Mouse (Mus musculus): ENCODE data around the gene Mtif3. TPM values are rescaled to one million over a fixed set of nuclear protein-coding genes. Genes with fewer than 3 reads are reported as not detected.

The Mtif3 gene
- polyA plus RNA-seq, 1 experiment from 2014 or later, result 23.4 TPM

- H3K9ac ChIP-seq, result no peak overlapping the region
- no peak overlapping the region for H3K27ac ChIP-seq
- H3K9me3 ChIP-seq (replicated peaks), result no peaks in the 10 kb centered on the region
- no peak for ATAC-seq
- no peak overlapping the region for H3K4me3 ChIP-seq
- no peak overlapping the region for H3K4me2 ChIP-seq
- no peaks in the 10 kb centered on the region for H3K36me3 ChIP-seq (ENCODE audit: poor library complexity, severe bottlenecking)
- H3K4me1 ChIP-seq, result no peaks in the 10 kb centered on the region
- WGBS, result 53% methylated on average over 11 of the region's 11 CpGs
- peaks cover 22% of the 10 kb centered on the region for H3K27me3 ChIP-seq
These were observed 55.0 kb downstream of the Mtif3 start for GRCm38 (mm10) chr5:146908629-146909028.

DNA sequence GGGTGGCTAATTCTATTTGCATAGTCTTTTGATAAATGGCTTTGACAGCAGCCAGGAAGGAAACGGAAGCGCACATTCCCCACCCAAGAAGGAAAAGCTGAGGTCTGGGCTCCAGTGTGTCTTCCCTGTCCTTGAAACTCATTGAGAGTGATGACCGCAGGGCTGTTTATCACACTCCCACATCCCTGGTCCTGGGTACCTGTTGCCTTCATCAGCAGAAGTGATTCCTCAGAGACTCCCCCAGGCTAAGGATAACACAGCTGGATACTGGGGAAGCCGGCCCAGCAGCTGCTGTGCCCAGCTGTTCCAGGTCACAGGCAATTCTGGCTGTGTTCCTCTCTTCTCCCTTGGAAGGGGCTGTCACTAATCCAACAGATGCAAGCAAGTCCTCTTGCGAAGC is 56.1 kb downstream of the Mtif3 start:
- Histone ChIP-seq H3K9ac (no peak overlapping the region), H3K36me3 (ENCODE audit: poor library complexity, severe bottlenecking) (no peaks in the 10 kb centered on the region), H3K4me1 (no peaks in the 10 kb centered on the region), H3K9me3 (replicated peaks) (no peaks in the 10 kb centered on the region), H3K27ac (no peak overlapping the region), H3K4me3 (no peak overlapping the region), H3K4me2 (no peak overlapping the region), H3K27me3 (peaks cover 20% of the 10 kb centered on the region)
- ATAC-seq, result no peak
- WGBS, result 63% methylated on average over 5 of the region's 5 CpGs

DNA sequence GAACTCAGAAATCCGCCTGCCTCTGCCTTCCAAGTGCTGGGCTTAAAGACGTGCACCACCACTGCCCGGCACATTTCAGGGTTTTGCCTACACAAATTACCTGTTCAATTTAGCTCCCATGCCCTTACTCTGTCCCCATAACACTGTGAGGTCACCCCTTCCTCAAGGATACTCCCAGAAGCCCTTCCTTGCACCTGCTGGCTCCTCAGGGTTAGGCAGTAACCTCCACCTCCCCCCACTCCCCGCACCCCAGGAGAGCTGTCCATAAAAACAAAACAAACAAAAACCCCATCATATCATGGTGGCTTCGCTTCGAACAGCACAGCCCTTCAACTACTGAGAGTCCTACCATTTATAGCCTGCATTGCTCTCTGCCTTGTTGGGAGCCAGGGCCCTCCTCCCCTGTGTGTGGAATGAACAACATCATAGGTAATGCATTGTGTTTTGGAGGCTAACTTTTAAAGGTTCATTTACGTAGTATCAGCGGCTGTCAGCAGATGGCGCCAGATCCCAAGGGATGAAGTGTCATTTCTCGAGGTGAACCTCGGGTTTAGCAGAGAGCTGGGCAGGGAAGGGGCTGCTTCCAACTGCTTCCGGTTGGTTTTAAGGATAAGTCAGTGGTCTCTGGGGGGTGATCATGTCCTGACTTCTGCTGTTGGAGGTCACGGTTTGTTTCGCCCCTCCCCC is 58.0 kb downstream of the Mtif3 start:
- Histone ChIP-seq H3K27ac (no peak overlapping the region), H3K4me3 (no peak overlapping the region; the same call in 1 of the 2 replicates), H3K4me1 (no peaks in the 10 kb centered on the region), H3K36me3 (ENCODE audit: poor library complexity, severe bottlenecking) (no peaks in the 10 kb centered on the region), H3K9me3 (replicated peaks) (no peaks in the 10 kb centered on the region), H3K9ac (no peak overlapping the region), H3K4me2 (peak overlapping the region; percentile 41), H3K27me3 (peaks cover 10% of the 10 kb centered on the region; the same call in 1 of the 2 replicates)
- peak; percentile 68 for ATAC-seq
- 30% methylated on average over 14 of the region's 14 CpGs for WGBS

DNA sequence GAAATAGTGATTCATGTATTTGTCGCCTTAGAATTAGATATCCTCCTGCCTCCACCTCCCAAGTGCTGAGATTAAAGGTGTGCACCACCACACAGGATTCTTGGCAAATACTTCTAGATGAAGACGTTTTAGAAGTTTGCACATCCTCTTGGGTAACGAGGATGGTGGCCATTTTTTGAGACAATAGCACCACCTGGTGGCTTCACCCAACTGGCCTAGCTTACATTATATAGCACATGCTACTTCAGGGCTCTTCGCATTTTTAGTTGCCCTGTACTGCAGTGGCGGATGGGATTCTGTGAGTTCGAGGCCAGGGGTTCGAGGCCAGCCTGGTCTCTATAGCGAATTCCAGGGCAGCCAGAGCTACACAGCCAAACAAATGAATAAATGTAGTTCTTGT is 59.2 kb downstream of the Mtif3 start:
- Histone ChIP-seq H3K4me1 (no peaks in the 10 kb centered on the region), H3K36me3 (ENCODE audit: poor library complexity, severe bottlenecking) (no peaks in the 10 kb centered on the region), H3K27ac (no peak overlapping the region), H3K9me3 (replicated peaks) (no peaks in the 10 kb centered on the region; the same call in 1 of the 2 replicates), H3K4me2 (no peak overlapping the region), H3K4me3 (no peak overlapping the region), H3K27me3 (peaks cover 10% of the 10 kb centered on the region; the same call in 1 of the 2 replicates), H3K9ac (no peak overlapping the region)
- WGBS, result 37% methylated on average over 8 of the region's 8 CpGs
- peak; percentile 72 for ATAC-seq

Other genes with a start within 250 kb of the Mtif3 start
- 11.0 and 13.5 TPM in 2 replicates for gene Usp12, start 168.8 kb downstream of the Mtif3 start, polyA plus RNA-seq (2015; fragmentation: Nextera tagmentation; extraction: Ambion mirVana)
- gene Rpl21, start 130.9 kb downstream of the Mtif3 start, polyA plus RNA-seq (2015; fragmentation: Nextera tagmentation; extraction: Ambion mirVana), result 427 and 455 TPM in 2 replicates
- gene Rasl11a, start 118.7 kb downstream of the Mtif3 start, polyA plus RNA-seq (2015; fragmentation: Nextera tagmentation; extraction: Ambion mirVana), result 17.8 and 19.4 TPM in 2 replicates
- gene Gtf3a, start 15.1 kb downstream of the Mtif3 start, polyA plus RNA-seq (2015; fragmentation: Nextera tagmentation; extraction: Ambion mirVana), result 107 and 120 TPM in 2 replicates
- 4.7 and 5.6 TPM in 2 replicates for gene Lnx2, start 112.8 kb upstream of the Mtif3 start, polyA plus RNA-seq (2015; fragmentation: Nextera tagmentation; extraction: Ambion mirVana)
- gene Polr1d, start 113.2 kb upstream of the Mtif3 start, polyA plus RNA-seq (2015; fragmentation: Nextera tagmentation; extraction: Ambion mirVana), result 105 and 118 TPM in 2 replicates
- 4.0 and 4.7 TPM in 2 replicates for gene Gsx1, start 224.9 kb upstream of the Mtif3 start, polyA plus RNA-seq (2015; fragmentation: Nextera tagmentation; extraction: Ambion mirVana)